Mouse (Mus musculus) limb, embryonic 15.5 days (tissue): ENCODE results near the gene 1700025F22Rik. TPM values are rescaled to one million over a fixed set of nuclear protein-coding genes. Genes with fewer than 3 reads are reported as not detected.
"Not testable (repeated sequence)": the region's sequence is repeated elsewhere in the genome, so short reads cannot be mapped to it uniquely, and the experiment has no call there.

ENCODE experiments used
- ATAC-seq: fragments of 200-750 bp; cut with Nextera tagmentation; 2 replicates; pipeline ENCODE4 v1.8.0; 2017; ENCODE audit warnings: low read depth, moderate TSS enrichment; ENCODE audit not compliant: insufficient number of reproducible peaks, low FRiP score, low TSS enrichment
- H3K27ac ChIP-seq: fragments of 300-500 bp; sonication (generic); 2 replicates; pipeline ENCODE4 v1.5.1; 2015; ENCODE audit warnings: moderate library complexity, mild to moderate bottlenecking, inconsistent platforms
- H3K27me3 ChIP-seq: fragments of 300-500 bp; sonication (generic); 2 replicates; pipeline ENCODE4 v1.6.1; 2015; ENCODE audit warnings: inconsistent platforms
- H3K36me3 ChIP-seq: fragments of 300-500 bp; sonication (generic); 2 replicates; pipeline ENCODE4 v1.6.1; 2015; ENCODE audit warnings: inconsistent platforms
- H3K4me1 ChIP-seq: fragments of 300-500 bp; sonication (generic); 2 replicates; pipeline ENCODE4 v1.6.1; 2015; ENCODE audit warnings: inconsistent platforms
- H3K4me2 ChIP-seq: fragments of 300-500 bp; sonication (generic); 2 replicates; pipeline ENCODE4 v1.6.1; 2015; ENCODE audit warnings: mild to moderate bottlenecking, inconsistent platforms
- H3K4me3 ChIP-seq: fragments of 300-500 bp; sonication (generic); 2 replicates; pipeline ENCODE4 v1.5.1; 2015; ENCODE audit warnings: mild to moderate bottlenecking, inconsistent platforms
- H3K9ac ChIP-seq: fragments of 300-500 bp; sonication (generic); 2 replicates; pipeline ENCODE4 v1.6.1; 2015; ENCODE audit warnings: inconsistent platforms
- H3K9me3 ChIP-seq: fragments of 300-500 bp; sonication (generic); 2 replicates; pipeline ENCODE4 v1.6.1; 2016; ENCODE audit warnings: inconsistent platforms
- WGBS: fragments of 180-500 bp; shearing (Covaris S2); methylation state at CpG from one replicate; pipeline ENCODE4 v1.1.7; 2015; 5-methylcytosine and 5-hydroxymethylcytosine counted together
- polyA plus RNA-seq: library from polyadenylated mRNA; unstranded; fragments of >200 nt; fragmentation: Nextera tagmentation; extraction: Ambion mirVana; gene quantifications from 2 replicates; pipeline ENCODE4 v1.2.1, GENCODE M21; 2015

Gene 1700025F22Rik
- not detected in 2 replicates for polyA plus RNA-seq

- Histone ChIP-seq H3K4me1 (no peaks in the 10 kb centered on the region), H3K4me2 (no peak within 1 kb of the TSS), H3K4me3 (no peak within 1 kb of the TSS), H3K9me3 (no peaks in the 10 kb centered on the region), H3K27me3 (no peaks in the 10 kb centered on the region), H3K27ac (no peak within 1 kb of the TSS), H3K9ac (no peak within 1 kb of the TSS), H3K36me3 (no peaks in the 10 kb centered on the region)
- ATAC-seq, result no peak
- WGBS, result 38% methylated on average over 10 of the region's 10 CpGs
Measured at GRCm38 (mm10) chr19:11165172-11165571, at the start of gene 1700025F22Rik. 1700025F22Rik (minus strand) TSS chr19:11165320.

- Histone ChIP-seq H3K27me3 (no peaks in the 10 kb centered on the region), H3K36me3 (no peaks in the 10 kb centered on the region), H3K4me2 (no peak within 1 kb of the TSS), H3K9me3 (no peaks in the 10 kb centered on the region), H3K4me1 (no peaks in the 10 kb centered on the region), H3K9ac (no peak within 1 kb of the TSS), H3K4me3 (no peak within 1 kb of the TSS), H3K27ac (no peak within 1 kb of the TSS)
- ATAC-seq, result no peak
- 70% methylated on average over 12 of the region's 12 CpGs for WGBS
Measured at GRCm38 (mm10) chr19:11196546-11196945, 31.4 kb upstream of the 1700025F22Rik start, which contains the start of gene Ms4a13. Ms4a13 (minus strand) TSS chr19:11196737.

- no peak overlapping the region for H3K9ac ChIP-seq
- H3K9me3 ChIP-seq, result no peaks in the 10 kb centered on the region
- H3K27me3 ChIP-seq, result no peaks in the 10 kb centered on the region
- H3K4me1 ChIP-seq, result no peaks in the 10 kb centered on the region
- H3K4me2 ChIP-seq, result no peak overlapping the region
- H3K27ac ChIP-seq, result no peak overlapping the region
- WGBS, result 52% methylated on average over 1 of the region's 1 CpGs
- no peaks in the 10 kb centered on the region for H3K36me3 ChIP-seq
- no peak overlapping the region for H3K4me3 ChIP-seq
- no peak for ATAC-seq
Measured at GRCm38 (mm10) chr19:11192552-11192951, 27.4 kb upstream of the 1700025F22Rik start.

- no peak for ATAC-seq
- no peaks in the 10 kb centered on the region for H3K27me3 ChIP-seq
- no peak overlapping the region for H3K9ac ChIP-seq
- no peaks in the 10 kb centered on the region for H3K4me1 ChIP-seq
- H3K27ac ChIP-seq, result no peak overlapping the region
- no peaks in the 10 kb centered on the region for H3K36me3 ChIP-seq
- no peaks in the 10 kb centered on the region for H3K9me3 ChIP-seq
- no peak overlapping the region for H3K4me2 ChIP-seq
- 18% methylated on average over 5 of the region's 5 CpGs for WGBS
- no peak overlapping the region for H3K4me3 ChIP-seq
Measured at GRCm38 (mm10) chr19:11184121-11184520, 19.0 kb upstream of the 1700025F22Rik start.

GRCm38 (mm10) chr19:11177464-11177863 is 12.3 kb upstream of the 1700025F22Rik start:
- Histone ChIP-seq H3K36me3 (no peaks in the 10 kb centered on the region), H3K27ac (no peak overlapping the region), H3K4me3 (no peak overlapping the region), H3K9ac (no peak overlapping the region), H3K4me1 (no peaks in the 10 kb centered on the region), H3K9me3 (no peaks in the 10 kb centered on the region), H3K27me3 (no peaks in the 10 kb centered on the region), H3K4me2 (no peak overlapping the region)
- no peak for ATAC-seq
- 59% methylated on average over 2 of the region's 2 CpGs for WGBS

GRCm38 (mm10) chr19:11157890-11158289 is 7.2 kb downstream of the 1700025F22Rik start:
- not testable (repeated sequence) for H3K9ac ChIP-seq, ATAC-seq, H3K4me3 ChIP-seq, H3K27ac ChIP-seq, H3K9me3 ChIP-seq, H3K27me3 ChIP-seq, H3K36me3 ChIP-seq, H3K4me2 ChIP-seq, H3K4me1 ChIP-seq
- WGBS, result 75% methylated on average over 6 of the region's 6 CpGs

GRCm38 (mm10) chr19:11135336-11135735 is 29.8 kb downstream of the 1700025F22Rik start:
- 0 out of 2 replicates have a peak, but pooled peaks cover 3% of the 10 kb centered on the region for H3K27me3 ChIP-seq
- ATAC-seq, result no peak
- H3K27ac ChIP-seq, result no peak overlapping the region
- no peak overlapping the region for H3K9ac ChIP-seq
- no peaks in the 10 kb centered on the region for H3K36me3 ChIP-seq
- no peak overlapping the region for H3K4me3 ChIP-seq
- H3K4me1 ChIP-seq, result no peaks in the 10 kb centered on the region
- H3K4me2 ChIP-seq, result no peak overlapping the region
- WGBS, result 61% methylated on average over 4 of the region's 4 CpGs
- no peaks in the 10 kb centered on the region for H3K9me3 ChIP-seq

GRCm38 (mm10) chr19:11134852-11135251 is 30.3 kb downstream of the 1700025F22Rik start:
- ATAC-seq, result no peak
- H3K4me3 ChIP-seq, result no peak overlapping the region
- H3K4me1 ChIP-seq, result no peaks in the 10 kb centered on the region
- H3K27ac ChIP-seq, result no peak overlapping the region
- H3K9me3 ChIP-seq, result no peaks in the 10 kb centered on the region
- no peaks in the 10 kb centered on the region for H3K36me3 ChIP-seq
- 87% methylated on average over 2 of the region's 2 CpGs for WGBS
- H3K27me3 ChIP-seq, result 0 out of 2 replicates have a peak, but pooled peaks cover 3% of the 10 kb centered on the region
- H3K9ac ChIP-seq, result no peak overlapping the region
- H3K4me2 ChIP-seq, result no peak overlapping the region

GRCm38 (mm10) chr19:11130776-11131175 is 34.3 kb downstream of the 1700025F22Rik start, which contains the start of gene 1700017D01Rik:
1700017D01Rik (minus strand) TSS chr19:11130876.
- H3K27ac ChIP-seq, H3K4me1 ChIP-seq, H3K9me3 ChIP-seq, H3K4me3 ChIP-seq, H3K4me2 ChIP-seq, ATAC-seq, H3K27me3 ChIP-seq, H3K9ac ChIP-seq, H3K36me3 ChIP-seq: not testable (repeated sequence)
- WGBS, result 82% methylated on average over 8 of the region's 8 CpGs

GRCm38 (mm10) chr19:11129702-11130101 is 35.4 kb downstream of the 1700025F22Rik start:
- Histone ChIP-seq H3K27ac (no peak overlapping the region), H3K27me3 (0 out of 2 replicates have a peak, but pooled peaks cover 3% of the 10 kb centered on the region), H3K9me3 (no peaks in the 10 kb centered on the region), H3K36me3 (no peaks in the 10 kb centered on the region), H3K4me1 (no peaks in the 10 kb centered on the region), H3K9ac (no peak overlapping the region), H3K4me2 (no peak overlapping the region), H3K4me3 (no peak overlapping the region)
- no peak for ATAC-seq
- WGBS, result 95% methylated on average over 1 of the region's 1 CpGs

GRCm38 (mm10) chr19:11121016-11121420 is 44.1 kb downstream of the 1700025F22Rik start:
- H3K4me2 ChIP-seq, result peak overlapping the region; percentile 44
- not testable (repeated sequence) for H3K4me1 ChIP-seq, H3K27ac ChIP-seq, H3K36me3 ChIP-seq, H3K9me3 ChIP-seq, H3K27me3 ChIP-seq, H3K9ac ChIP-seq
- peak; percentile 91 for ATAC-seq
- peak overlapping the region; percentile 41 for H3K4me3 ChIP-seq
- WGBS, result 2% methylated on average over 18 of the region's 38 CpGs

GRCm38 (mm10) chr19:11119338-11119737 is 45.8 kb downstream of the 1700025F22Rik start:
- Histone ChIP-seq H3K9ac (no peak overlapping the region), H3K4me2 (no peak overlapping the region), H3K36me3 (no peaks in the 10 kb centered on the region), H3K9me3 (no peaks in the 10 kb centered on the region), H3K27me3 (no peaks in the 10 kb centered on the region), H3K27ac (no peak overlapping the region), H3K4me3 (no peak overlapping the region), H3K4me1 (no peaks in the 10 kb centered on the region)
- ATAC-seq, result no peak
- 83% methylated on average over 2 of the region's 2 CpGs for WGBS

- Histone ChIP-seq H3K4me1 (no peaks in the 10 kb centered on the region), H3K27ac (no peak overlapping the region), H3K36me3 (no peaks in the 10 kb centered on the region), H3K27me3 (no peaks in the 10 kb centered on the region), H3K9me3 (no peaks in the 10 kb centered on the region), H3K9ac (no peak overlapping the region), H3K4me2 (no peak overlapping the region), H3K4me3 (no peak overlapping the region)
- no peak for ATAC-seq
- WGBS, result 63% methylated on average over 3 of the region's 3 CpGs
Measured at GRCm38 (mm10) chr19:11107746-11108145, 57.4 kb downstream of the 1700025F22Rik start.
